Mouse (Mus musculus) lung, postnatal 36 days (tissue): ENCODE measurements at regions not wholly inside any gene's neighbourhood (a gene's known extent, or its start where the extent isn't known, plus 50 kb on each side); places are given as distances from the start of the nearest gene placed in this dataset.

ENCODE experiments used
- DNase-seq: peaks from one replicate; pipeline ENCODE4 v3.0.0; 2022; ENCODE audit warnings: mixed read lengths

GRCm38 (mm10) chr15:65646470-65646869 is 631.8 kb upstream of the Gm21961 start:
- no peak for DNase-seq

DNA sequence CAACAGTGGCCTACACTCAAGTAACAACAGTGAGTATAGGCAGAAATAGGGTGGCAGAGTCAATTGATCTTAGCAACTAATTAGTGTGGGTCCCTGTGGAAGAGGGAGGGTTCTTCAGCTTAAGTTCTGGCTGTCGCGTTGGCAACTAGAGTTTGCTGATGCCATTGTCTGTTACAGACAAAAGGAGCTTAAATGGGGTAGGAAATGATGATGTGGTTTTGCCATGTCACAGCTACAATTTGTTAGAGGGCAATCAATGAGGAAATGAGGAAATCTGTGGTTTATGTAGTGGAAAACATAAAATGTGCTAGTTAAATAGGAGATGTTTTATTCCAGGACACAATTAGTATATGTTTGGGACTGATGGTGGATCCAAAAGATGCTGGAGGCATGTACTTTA is 624.8 kb upstream of the Gm21961 start:
- no peak for DNase-seq

DNA sequence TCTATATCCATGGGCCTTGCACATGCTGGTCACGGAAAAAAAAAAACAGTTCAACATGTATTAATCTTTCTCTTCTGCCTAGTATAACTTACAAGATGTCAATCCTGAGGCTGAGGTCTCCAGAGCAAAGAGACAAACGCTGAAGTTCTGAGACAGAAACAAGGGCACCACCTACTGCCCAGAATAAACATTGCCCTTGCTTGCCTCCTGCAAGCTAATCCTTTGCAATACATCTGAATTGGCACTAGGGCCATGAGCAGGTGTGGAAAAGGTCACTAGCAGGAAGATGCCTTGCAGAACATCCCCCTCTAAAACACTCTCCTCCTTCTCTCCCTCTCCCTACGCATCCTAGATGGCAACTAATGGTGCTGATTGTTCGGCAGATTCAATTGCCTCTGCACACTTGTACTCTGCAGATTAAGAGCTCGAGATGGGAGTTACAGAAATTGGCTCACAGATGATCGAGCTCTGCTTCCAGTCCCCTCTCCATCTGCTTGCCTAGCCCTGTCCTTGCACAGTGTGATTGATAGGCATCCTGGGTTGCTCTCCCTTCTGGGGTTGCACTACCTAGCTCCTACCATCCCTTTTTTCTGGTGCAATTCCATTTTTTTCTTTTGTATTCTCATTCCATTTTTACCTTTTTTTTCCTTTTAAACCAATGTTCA is 622.9 kb upstream of the Gm21961 start:
- peak; percentile 9 for DNase-seq

- DNase-seq: no peak
These were observed 617.7 kb upstream of the Gm21961 start for GRCm38 (mm10) chr15:65632440-65632839.

GRCm38 (mm10) chr15:65630476-65630875 is 615.8 kb upstream of the Gm21961 start:
- no peak for DNase-seq

DNA sequence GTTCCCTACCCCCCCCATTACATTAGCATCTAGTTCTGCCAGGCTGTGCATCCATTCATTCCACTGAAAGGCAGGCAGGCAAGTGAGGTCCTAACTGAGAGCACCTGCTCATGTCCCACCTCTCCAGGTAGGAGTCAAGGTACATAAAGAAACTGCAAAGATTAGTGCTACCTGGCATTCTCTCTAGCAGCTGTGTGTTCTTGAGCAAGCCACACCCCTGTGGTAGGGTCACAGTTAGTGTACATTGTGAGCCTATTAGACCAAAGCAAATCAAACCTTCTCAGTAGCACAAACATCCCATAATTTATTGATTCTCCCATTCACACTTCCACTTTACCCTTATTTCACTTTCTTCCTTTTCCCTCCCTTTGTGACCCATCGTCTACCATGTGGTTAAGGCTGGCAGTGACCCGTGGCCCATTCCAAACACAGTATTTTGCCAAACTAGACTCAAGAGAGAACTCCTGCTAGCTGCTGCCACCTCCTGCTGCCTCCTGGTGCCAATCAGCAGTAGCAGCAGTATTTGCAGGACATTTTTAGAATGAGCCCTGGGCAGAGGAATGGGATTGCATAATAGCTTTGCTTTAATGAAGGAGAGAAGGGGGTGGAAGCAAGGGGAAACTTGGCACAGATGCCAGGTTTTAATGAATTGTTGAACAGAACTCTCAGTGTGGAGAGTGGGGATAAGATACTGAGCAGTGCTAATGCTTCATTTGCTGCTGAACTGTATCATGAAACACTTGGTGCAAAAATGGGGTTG is 578.2 kb upstream of the Gm21961 start:
- DNase-seq: no peak

DNA sequence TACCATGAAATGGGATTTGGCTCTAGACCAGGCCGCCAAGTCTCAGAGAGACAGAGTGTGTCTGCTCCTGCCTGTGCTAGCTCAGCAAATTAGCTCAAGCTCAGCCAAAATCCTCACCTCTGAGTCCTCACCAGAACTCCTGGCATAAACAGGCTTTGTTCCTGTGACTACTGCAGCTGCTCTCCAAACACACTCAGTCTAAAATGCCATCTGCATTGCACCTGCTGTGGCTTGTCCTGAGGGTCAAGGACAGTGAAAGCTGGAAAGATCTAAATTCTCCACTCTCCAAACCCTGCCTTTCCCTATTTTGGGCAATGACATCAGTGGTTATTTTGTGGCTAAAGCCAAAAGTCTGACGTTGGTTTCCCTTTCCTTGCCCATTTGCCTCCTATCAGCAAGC is 570.9 kb upstream of the Gm21961 start:
- no peak for DNase-seq

DNA sequence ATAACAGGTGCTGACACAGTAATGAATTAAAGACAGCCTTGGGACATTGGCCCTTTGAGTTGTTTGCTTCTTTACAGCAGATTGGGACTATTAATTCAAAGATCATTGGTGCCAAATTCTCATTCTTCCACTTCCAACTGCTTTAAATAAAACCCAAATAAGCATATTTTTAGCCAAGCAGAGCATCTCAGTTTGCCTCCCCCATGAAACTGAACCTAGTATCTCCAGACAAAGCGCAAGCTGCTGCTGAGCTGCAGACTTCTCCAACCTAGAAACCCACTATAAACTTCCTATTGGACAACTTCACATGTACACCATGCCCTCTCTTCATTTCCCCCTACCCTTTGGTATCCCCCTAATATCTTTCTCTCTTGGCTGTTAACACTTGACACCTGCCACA is 564.6 kb upstream of the Gm21961 start:
- no peak for DNase-seq

GRCm38 (mm10) chr15:65567931-65568330 is 553.2 kb upstream of the Gm21961 start:
- DNase-seq: no peak

GRCm38 (mm10) chr15:65557846-65558835 is 543.4 kb upstream of the Gm21961 start:
- no peak for DNase-seq

DNA sequence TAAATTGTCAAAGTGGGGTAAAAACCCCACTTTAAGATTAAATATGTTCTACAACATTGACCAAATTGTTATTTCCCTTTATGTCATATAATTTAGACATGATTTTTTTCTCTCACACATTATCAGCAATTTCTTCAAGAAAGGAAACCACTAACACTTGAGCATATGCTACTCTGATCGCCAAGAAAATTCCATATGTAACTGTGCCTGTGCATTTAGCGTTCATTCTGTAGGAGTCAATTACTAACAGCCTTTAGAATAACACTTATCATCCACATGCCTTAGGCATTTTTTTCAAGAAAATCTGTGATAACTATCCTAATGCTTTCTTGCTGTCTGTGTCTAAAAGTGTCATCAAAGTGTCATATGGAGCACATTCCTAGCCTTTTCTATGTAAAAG is 534.3 kb upstream of the Gm21961 start:
- DNase-seq: no peak

- DNase-seq: no peak
These were observed 520.9 kb upstream of the Gm21961 start for GRCm38 (mm10) chr15:65535606-65536005.

- no peak for DNase-seq
These were observed 517.5 kb upstream of the Gm21961 start for GRCm38 (mm10) chr15:65532241-65532640.

- no peak for DNase-seq
These were observed 488.0 kb upstream of the Gm21961 start for GRCm38 (mm10) chr15:65502656-65503055.

GRCm38 (mm10) chr15:65478940-65479339 is 464.2 kb upstream of the Gm21961 start:
- DNase-seq: no peak

DNA sequence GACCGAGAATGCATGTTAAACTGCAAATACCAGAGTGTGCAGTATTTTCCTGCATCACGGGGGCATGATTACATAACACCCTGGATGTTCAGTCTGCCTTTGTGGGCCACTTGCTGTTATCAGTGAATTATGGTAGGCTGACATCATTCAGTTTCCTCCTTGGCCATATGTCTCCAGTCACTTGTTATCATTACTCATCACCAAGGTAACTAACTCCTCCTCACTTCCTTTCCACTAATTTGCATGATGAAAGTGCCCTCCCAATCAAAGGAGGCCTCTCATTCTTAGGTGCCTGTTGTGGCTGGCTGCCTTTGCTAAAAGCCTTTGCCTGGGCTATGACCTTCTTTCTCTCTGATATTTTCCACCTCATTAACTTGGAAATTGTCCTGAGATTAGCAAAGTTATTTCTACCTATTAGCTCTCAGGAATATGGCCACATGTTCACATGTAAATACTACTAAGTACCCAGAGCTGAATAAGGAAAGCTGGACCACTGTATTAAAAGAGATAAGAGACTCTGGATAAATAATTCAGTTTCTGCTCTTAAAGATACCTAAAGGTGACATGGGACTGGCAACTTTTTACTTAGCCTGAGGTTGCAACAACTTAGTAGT is 440.6 kb upstream of the Gm21961 start:
- DNase-seq: peak; percentile 1

DNA sequence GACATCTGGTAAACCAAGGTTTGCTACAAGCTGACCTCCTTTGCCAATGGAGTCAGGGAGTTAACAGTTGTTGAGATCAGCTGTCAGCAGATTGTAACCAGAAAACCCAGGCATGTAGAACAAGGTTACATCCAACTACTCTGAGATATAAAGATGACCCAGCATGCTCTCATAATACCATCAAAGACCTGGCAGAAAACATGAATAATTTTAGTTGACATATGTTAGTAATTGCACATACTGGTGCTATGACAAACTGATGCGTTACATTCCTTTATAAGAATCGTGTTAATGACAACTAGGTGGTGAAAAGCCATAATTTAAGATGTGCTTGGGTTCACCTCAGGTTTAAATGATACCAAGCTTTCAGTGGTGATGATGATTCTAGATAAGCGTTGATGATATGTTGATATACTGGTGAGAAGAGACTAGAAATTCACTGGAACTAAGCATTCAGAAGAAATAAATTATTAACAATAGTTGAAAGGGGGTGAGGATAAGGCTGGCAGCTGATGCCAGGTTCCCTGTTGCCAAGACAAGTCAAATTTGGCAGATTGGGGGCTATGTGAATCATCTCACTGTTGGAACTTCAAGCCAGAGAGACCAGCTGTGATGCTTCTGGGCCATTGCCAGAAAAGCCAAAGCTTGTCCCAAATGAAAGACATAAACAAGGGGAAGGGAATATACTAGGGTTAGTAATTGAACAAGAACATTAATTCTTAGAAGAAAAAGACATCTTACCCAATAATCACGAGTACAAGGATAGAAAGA is 437.7 kb upstream of the Gm21961 start:
- peak; percentile 32 for DNase-seq

- no peak for DNase-seq
These were observed 405.0 kb upstream of the Gm21961 start for GRCm38 (mm10) chr15:65419736-65420135.
